Mouse (Mus musculus): Measurements from ENCODE around the gene Col11a2.
"Not testable (repeated sequence)": the region's sequence is repeated elsewhere in the genome, so short reads cannot be mapped to it uniquely, and the experiment has no call there.

The Col11a2 gene

GRCm38 (mm10) chr17:34038878-34039561 lies at the start of gene Col11a2:
Gene Col11a2, plus strand, starts transcription at chr17:34039437.
- CTCF ChIA-PET: interaction anchor here (0.6 to 0.7 kb wide), 3 partner anchors 37 to 128 kb away, joined by 4 to 7 read pairs (median 4); no protein-coding TSS in a partner anchor

GRCm38 (mm10) chr17:33991788-33992664 lies 47.2 kb upstream of the Col11a2 start:
- CTCF ChIA-PET: interaction anchor here (0.6 to 0.8 kb wide), 2 partner anchors 10 to 223 kb away, joined by 4 read pairs; no protein-coding TSS in a partner anchor

GRCm38 (mm10) chr17:33994959-33995358 lies 44.3 kb upstream of the Col11a2 start:
- CTCF ChIA-PET: no interaction called here

GRCm38 (mm10) chr17:33995651-33996050 lies 43.6 kb upstream of the Col11a2 start:
- CTCF ChIA-PET: no interaction called here

- CTCF ChIA-PET: not testable (repeated sequence)
Observed at GRCm38 (mm10) chr17:33997025-33997424, 42.2 kb upstream of the Col11a2 start.

GRCm38 (mm10) chr17:33998697-33999096 lies 40.5 kb upstream of the Col11a2 start:
- CTCF ChIA-PET: not testable (repeated sequence)

GRCm38 (mm10) chr17:33999341-34000149 lies 39.7 kb upstream of the Col11a2 start:
- CTCF ChIA-PET: no interaction called here

GRCm38 (mm10) chr17:34000150-34000537 lies 39.1 kb upstream of the Col11a2 start, which contains the start of gene H2-K1:
Gene H2-K1, minus strand, starts transcription at chr17:34000347.
- CTCF ChIA-PET: no interaction called here

GRCm38 (mm10) chr17:34000796-34001195 lies 38.4 kb upstream of the Col11a2 start:
- CTCF ChIA-PET: not testable (repeated sequence)

GRCm38 (mm10) chr17:34003426-34003825 lies 35.8 kb upstream of the Col11a2 start:
- CTCF ChIA-PET: no interaction called here

GRCm38 (mm10) chr17:34006570-34006969 lies 32.7 kb upstream of the Col11a2 start:
- CTCF ChIA-PET: no interaction called here

- CTCF ChIA-PET: interaction anchor here (0.6 kb wide), 1 partner anchor 107 kb away, joined by 5 read pairs; no protein-coding TSS in a partner anchor
Observed at GRCm38 (mm10) chr17:34010156-34010555, 29.1 kb upstream of the Col11a2 start.

- CTCF ChIA-PET: interaction anchor here (0.6 kb wide), 2 partner anchors 73 to 101 kb away, joined by 4 to 9 read pairs; no protein-coding TSS in a partner anchor
Observed at GRCm38 (mm10) chr17:34013436-34013835, 25.8 kb upstream of the Col11a2 start.

- CTCF ChIA-PET: interaction anchor here (0.6 kb wide), 1 partner anchor 14 kb away, joined by 3 read pairs; no protein-coding TSS in a partner anchor
Observed at GRCm38 (mm10) chr17:34021539-34022413, 17.5 kb upstream of the Col11a2 start.

- CTCF ChIA-PET: interaction anchor here (0.6 kb wide), 2 partner anchors 15 to 157 kb away, joined by 3 to 7 read pairs; no protein-coding TSS in a partner anchor
Observed at GRCm38 (mm10) chr17:34022414-34022783, 16.8 kb upstream of the Col11a2 start.

- CTCF ChIA-PET: interaction anchor here (0.6 kb wide), 1 partner anchor 156 kb away, joined by 7 read pairs; no protein-coding TSS in a partner anchor
Observed at GRCm38 (mm10) chr17:34022987-34023386, 16.2 kb upstream of the Col11a2 start.

GRCm38 (mm10) chr17:34023678-34024077 lies 15.6 kb upstream of the Col11a2 start:
- CTCF ChIA-PET: no interaction called here

GRCm38 (mm10) chr17:34024317-34024821 lies 14.9 kb upstream of the Col11a2 start, which contains the start of gene Ring1:
Gene Ring1, minus strand, starts transcription at chr17:34024680.
- CTCF ChIA-PET: interaction anchor here (0.7 kb wide), 1 partner anchor 187 kb away, joined by 3 read pairs; no protein-coding TSS in a partner anchor

GRCm38 (mm10) chr17:34024861-34025755 lies 14.1 kb upstream of the Col11a2 start:
- CTCF ChIA-PET: interaction anchor here (0.6 kb wide), 2 partner anchors 22 to 61 kb away, joined by 4 to 9 read pairs; no protein-coding TSS in a partner anchor
